Mouse (Mus musculus) embryonic fibroblast, embryonic 13.5 days (primary cell): ENCODE measurements around the gene Dydc1.

Experiments used
- CTCF ChIP-seq: IDR thresholded peaks from 2 replicates; pipeline ENCODE4 v1.5.1; 2011; ENCODE audit warnings: mild to moderate bottlenecking, control low read depth, low read length, moderate library complexity, borderline replicate concordance; ENCODE audit not compliant: insufficient read depth
- POLR2A ChIP-seq: IDR thresholded peaks from 2 replicates; pipeline ENCODE4 v1.6.1; 2011; ENCODE audit warnings: low read depth, mild to moderate bottlenecking, control low read depth, low read length, moderate library complexity

DNA sequence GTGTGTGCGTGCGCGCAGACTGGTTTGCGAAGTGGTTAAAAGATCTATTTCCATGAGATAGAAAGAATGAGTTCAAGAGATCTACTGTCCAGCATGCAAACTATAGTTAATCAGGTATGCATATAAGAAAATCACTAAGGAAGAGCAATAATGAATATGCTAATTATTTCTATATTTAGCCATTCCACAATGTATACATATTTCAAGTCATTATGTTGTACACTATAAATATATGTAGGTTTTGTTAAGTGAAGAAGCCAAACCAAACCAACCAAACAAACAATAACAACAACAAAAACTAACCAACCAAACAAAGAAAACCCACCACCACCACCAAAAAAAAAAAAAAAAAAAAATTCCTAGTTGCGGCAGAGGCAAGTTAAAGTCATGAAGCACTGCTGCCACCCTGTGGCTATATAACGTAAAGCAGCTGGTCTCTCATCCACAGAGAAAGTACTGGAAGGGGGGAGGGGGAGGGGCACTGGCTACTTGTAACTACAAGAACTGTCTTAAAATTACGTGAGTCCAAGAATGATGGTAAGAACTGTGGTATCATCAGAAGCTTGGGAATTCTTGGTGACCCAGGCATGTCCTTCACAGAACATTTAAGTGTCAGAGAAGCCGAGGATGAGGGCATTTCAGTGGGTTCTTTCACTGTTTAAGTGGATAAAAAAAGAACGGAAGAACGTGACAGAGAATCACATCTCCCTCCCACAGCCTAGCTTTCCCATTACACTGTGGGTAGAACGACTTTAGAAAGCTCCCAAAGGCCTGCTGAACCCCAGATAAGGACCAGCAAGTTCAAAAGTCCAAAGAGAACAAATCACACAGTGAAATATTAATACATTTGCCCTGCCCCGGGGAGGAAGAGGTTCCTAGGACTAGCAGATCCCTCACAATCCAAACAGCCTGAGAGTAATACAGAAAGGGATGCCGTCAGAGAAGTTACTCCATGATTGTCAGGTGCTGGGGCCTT is 39.3 kb upstream of the Dydc1 start:
- TF ChIP-seq CTCF (no peak), POLR2A (no peak)
